Mouse (Mus musculus) stomach, adult 2 months (tissue): ENCODE data around the gene Fbxo30. TPM values are rescaled to one million over a fixed set of nuclear protein-coding genes. Genes with fewer than 3 reads are reported as not detected.

Experiments
- polyA plus RNA-seq: library from polyadenylated mRNA; depleted of rRNA; stranded (reverse); fragments of >200 nt; gene quantifications from 2 replicates; pipeline ENCODE4 v1.2.3, GENCODE M21; 2012; rRNA removed

Gene Fbxo30
- 0.61 TPM in 2 replicates for polyA plus RNA-seq

GRCm38 (mm10) chr10:11280578-11281463 lies at the start of gene Fbxo30:
Gene Fbxo30 (plus strand): TSS chr10:11281330.

GRCm38 (mm10) chr10:11343205-11344141 lies 62.3 kb downstream of the Fbxo30 start, which contains the start of gene Epm2a:
Gene Epm2a (plus strand): TSS chr10:11343404.

Other genes starting within 250 kb of the Fbxo30 start
- 0.02 TPM in 1 of 2 replicates, not detected in the other for gene Grm1, start 199.0 kb upstream of the Fbxo30 start, polyA plus RNA-seq
- 0.18 and 0.58 TPM in 2 replicates for gene Shprh, start 131.9 kb upstream of the Fbxo30 start, polyA plus RNA-seq
- gene Epm2a, start 62.1 kb downstream of the Fbxo30 start, polyA plus RNA-seq = 2.4 and 7.3 TPM in 2 replicates